In genomic region chr14:60686733-60687132, GRCm38 (mm10) we compare ENCODE assay signal across 12 mouse cellular contexts. TPM values are rescaled to one million over a fixed set of nuclear protein-coding genes. Genes with fewer than 3 reads are reported as not detected.
DNase-seq lines count a peak whose midpoint lies in the region; ATAC-seq and TF ChIP-seq lines count a peak whose summit lies in the region.
"Had no signal": no experiment of that assay in that cellular context is flagged by ENCODE, and none has a peak within 500 bp of the region (broad histone marks: within the 10 kb centered on the region; RNA-seq: fewer than 3 reads in every experiment).

No protein-coding gene starts in this region.

- H3K4me3 ChIP-seq in liver, embryonic 15.5 days (replicated peaks): no peak overlapping the region
- no peak overlapping the region for H3K4me3 ChIP-seq in liver, embryonic 11.5 days (ENCODE audit: low read depth, low read length)
- no peak overlapping the region for H3K4me3 ChIP-seq in forebrain, embryonic 11.5 days (ENCODE audit: low read depth, low read length)
- H3K4me3 ChIP-seq in hindbrain, embryonic 10.5 days: no peak overlapping the region
- no peak overlapping the region; the same call in 1 of the 2 replicates for H3K4me3 ChIP-seq in neural tube, embryonic 12.5 days
- H3K4me3 ChIP-seq in intestine, postnatal 0 days (ENCODE audit: low read depth, low read length): no peak overlapping the region
- H3K4me3 ChIP-seq: limb, embryonic 10.5 days; stomach, embryonic 15.5 days had no signal

- H3K4me1 ChIP-seq in liver, embryonic 15.5 days (replicated peaks): peaks cover 34% of the 10 kb centered on the region
- no peaks in the 10 kb centered on the region for H3K4me1 ChIP-seq in liver, embryonic 11.5 days (replicated peaks; ENCODE audit: control insufficient read depth, insufficient read depth, low read length)
- peaks cover 35% of the 10 kb centered on the region; the same call in 1 of the 2 replicates for H3K4me1 ChIP-seq in forebrain, embryonic 11.5 days (replicated peaks; ENCODE audit: control insufficient read depth, insufficient read depth, low read length)
- H3K4me1 ChIP-seq in hindbrain, embryonic 10.5 days (replicated peaks): peaks cover 74% of the 10 kb centered on the region
- peaks cover 47% of the 10 kb centered on the region for H3K4me1 ChIP-seq in neural tube, embryonic 12.5 days
- H3K4me1 ChIP-seq in intestine, postnatal 0 days (replicated peaks; ENCODE audit: control insufficient read depth, insufficient read depth, low read length): peaks cover 7% of the 10 kb centered on the region; the same call in 1 of the 2 replicates
- H3K4me1 ChIP-seq: stomach, embryonic 15.5 days had no signal

- 74% methylated on average over 11 of the region's 11 CpGs for WGBS in liver, embryonic 15.5 days (ENCODE audit: insufficient replicate concordance)
- WGBS in liver, embryonic 11.5 days: 84% methylated on average over 11 of the region's 11 CpGs
- WGBS in forebrain, embryonic 11.5 days: 80% methylated on average over 11 of the region's 11 CpGs
- 75% methylated on average over 11 of the region's 11 CpGs for WGBS in hindbrain, embryonic 10.5 days
- 48% methylated on average over 11 of the region's 11 CpGs for WGBS in neural tube, embryonic 12.5 days
- WGBS in intestine, postnatal 0 days: 88% methylated on average over 11 of the region's 11 CpGs

- peaks cover 7% of the 10 kb centered on the region for H3K36me3 ChIP-seq in liver, embryonic 15.5 days (replicated peaks)
- no peaks in the 10 kb centered on the region for H3K36me3 ChIP-seq in liver, embryonic 11.5 days (ENCODE audit: control insufficient read depth, insufficient read depth, low read length)
- H3K36me3 ChIP-seq in forebrain, embryonic 11.5 days (ENCODE audit: control insufficient read depth, insufficient read depth, low read length): no peaks in the 10 kb centered on the region; the same call in 1 of the 2 replicates
- H3K36me3 ChIP-seq in hindbrain, embryonic 10.5 days: peaks cover 12% of the 10 kb centered on the region
- H3K36me3 ChIP-seq in neural tube, embryonic 12.5 days: peaks cover 7% of the 10 kb centered on the region
- H3K36me3 ChIP-seq in intestine, postnatal 0 days (ENCODE audit: control insufficient read depth, insufficient read depth): peaks cover 8% of the 10 kb centered on the region; the same call in 1 of the 2 replicates
- H3K36me3 ChIP-seq: stomach, embryonic 15.5 days had no signal

- ATAC-seq in liver, embryonic 15.5 days (ENCODE audit: insufficient read depth): no peak
- no peak for ATAC-seq in liver, embryonic 11.5 days (replicated peaks; ENCODE audit: low FRiP score)
- no peak for ATAC-seq in forebrain, embryonic 11.5 days (replicated peaks; ENCODE audit: low FRiP score)
- peak; percentile 25; the same call in 1 of the 2 replicates for ATAC-seq in neural tube, embryonic 12.5 days (ENCODE audit: low FRiP score, low read depth)
- ATAC-seq in intestine, postnatal 0 days: no peak

- H3K9me3 ChIP-seq in liver, embryonic 15.5 days (replicated peaks): no peaks in the 10 kb centered on the region
- H3K9me3 ChIP-seq in liver, embryonic 11.5 days (ENCODE audit: control insufficient read depth, low read length): no peaks in the 10 kb centered on the region
- no peaks in the 10 kb centered on the region for H3K9me3 ChIP-seq in forebrain, embryonic 11.5 days (ENCODE audit: control insufficient read depth, low read length)
- no peaks in the 10 kb centered on the region for H3K9me3 ChIP-seq in hindbrain, embryonic 10.5 days
- no peaks in the 10 kb centered on the region for H3K9me3 ChIP-seq in neural tube, embryonic 12.5 days
- no peaks in the 10 kb centered on the region for H3K9me3 ChIP-seq in intestine, postnatal 0 days (ENCODE audit: control insufficient read depth)
- H3K9me3 ChIP-seq: limb, embryonic 10.5 days; stomach, embryonic 15.5 days had no signal

- TF ChIP-seq CTCF in intestine, postnatal 0 days (IDR thresholded peaks at IDR 0.05; ENCODE audit: low read depth): no peak

- H3K27ac ChIP-seq in liver, embryonic 15.5 days (replicated peaks): 0 out of 2 replicates have a peak overlapping the region, but pooled peaks have one; percentile 14
- H3K27ac ChIP-seq in liver, embryonic 11.5 days (ENCODE audit: low read depth, low read length): no peak overlapping the region
- H3K27ac ChIP-seq in forebrain, embryonic 11.5 days (ENCODE audit: low read depth, low read length): 0 out of 2 replicates have a peak overlapping the region, but pooled peaks have one; percentile 25
- peak overlapping the region; percentile 45 for H3K27ac ChIP-seq in hindbrain, embryonic 10.5 days
- H3K27ac ChIP-seq in neural tube, embryonic 12.5 days: no peak overlapping the region
- no peak overlapping the region for H3K27ac ChIP-seq in intestine, postnatal 0 days (ENCODE audit: low read depth, low read length)
- H3K27ac ChIP-seq: limb, embryonic 10.5 days; macrophage; stomach, embryonic 15.5 days had no signal

- H3K9ac ChIP-seq in liver, embryonic 15.5 days: no peak overlapping the region
- H3K9ac ChIP-seq in liver, embryonic 11.5 days (ENCODE audit: low read depth, low read length): no peak overlapping the region
- H3K9ac ChIP-seq in forebrain, embryonic 11.5 days (ENCODE audit: low read length): no peak overlapping the region
- no peak overlapping the region for H3K9ac ChIP-seq in neural tube, embryonic 12.5 days
- no peak overlapping the region for H3K9ac ChIP-seq in intestine, postnatal 0 days (ENCODE audit: low read depth, low read length)
- H3K9ac ChIP-seq: stomach, embryonic 15.5 days had no signal

- H3K4me2 ChIP-seq in liver, embryonic 15.5 days: no peak overlapping the region
- H3K4me2 ChIP-seq in liver, embryonic 11.5 days: no peak overlapping the region
- H3K4me2 ChIP-seq in forebrain, embryonic 11.5 days (ENCODE audit: low read depth, low read length, severe bottlenecking): no peak overlapping the region
- H3K4me2 ChIP-seq in neural tube, embryonic 12.5 days (replicated peaks): peak overlapping the region; percentile 46
- no peak overlapping the region for H3K4me2 ChIP-seq in intestine, postnatal 0 days (replicated peaks; ENCODE audit: low read depth)
- H3K4me2 ChIP-seq: stomach, embryonic 15.5 days had no signal

- no peak for DNase-seq in liver, embryonic 11.5 days (ENCODE audit: low spot score)
- DNase-seq in forebrain, embryonic 11.5 days (ENCODE audit: low spot score): no peak
- no peak for DNase-seq in hindbrain, embryonic 10.5 days (ENCODE audit: low spot score)
- DNase-seq in spleen, postnatal 14 days (ENCODE audit: low spot score in 2 of 2): no peak
- DNase-seq: cerebellum, adult 9-10 months; thymus, postnatal 4 days had no signal

- no peaks in the 10 kb centered on the region for H3K27me3 ChIP-seq in liver, embryonic 15.5 days
- H3K27me3 ChIP-seq in liver, embryonic 11.5 days (replicated peaks; ENCODE audit: control insufficient read depth, insufficient read depth, low read length): no peaks in the 10 kb centered on the region
- no peaks in the 10 kb centered on the region for H3K27me3 ChIP-seq in forebrain, embryonic 11.5 days (ENCODE audit: control insufficient read depth, insufficient read depth, low read length)
- no peaks in the 10 kb centered on the region for H3K27me3 ChIP-seq in hindbrain, embryonic 10.5 days (ENCODE audit: insufficient read depth, poor library complexity, severe bottlenecking)
- H3K27me3 ChIP-seq in neural tube, embryonic 12.5 days (replicated peaks): 0 out of 2 replicates have a peak, but pooled peaks cover 4% of the 10 kb centered on the region
- no peaks in the 10 kb centered on the region for H3K27me3 ChIP-seq in intestine, postnatal 0 days (replicated peaks; ENCODE audit: control insufficient read depth, insufficient read depth, low read length)
- H3K27me3 ChIP-seq: stomach, embryonic 15.5 days had no signal

RNA-seq across cellular contexts. Expression of gene Spata13, which starts 52.9 kb away (rescaled TPM):
- 18.2 and 21.3 TPM in 2 replicates for polyA plus RNA-seq in liver, embryonic 15.5 days (2015; fragmentation: Nextera tagmentation; extraction: Ambion mirVana)
- 14.0 and 16.1 TPM in 2 replicates for polyA plus RNA-seq in liver, embryonic 11.5 days (2014; fragmentation: Nextera tagmentation; extraction: Ambion mirVana)
- polyA plus RNA-seq in forebrain, embryonic 11.5 days (2014; fragmentation: Nextera tagmentation; extraction: Ambion mirVana): 136 and 137 TPM in 2 replicates
- 56.7 and 66.0 TPM in 2 replicates for polyA plus RNA-seq in hindbrain, embryonic 10.5 days (2016; fragmentation: Nextera tagmentation; extraction: Ambion mirVana)
- polyA plus RNA-seq in neural tube, embryonic 12.5 days (2016; fragmentation: Nextera tagmentation; extraction: Ambion mirVana): 51.0 and 58.2 TPM in 2 replicates
- 10.2 and 11.1 TPM in 2 replicates for polyA plus RNA-seq in intestine, postnatal 0 days (2015; fragmentation: Nextera tagmentation; extraction: Ambion mirVana)

Comparison
In these comparisons a context has a peak if more than half of its experiments do, and no peak if none do; other contexts are left out.
1. H3K27ac ChIP-seq: peak in liver, embryonic 15.5 days (single experiment), forebrain, embryonic 11.5 days (single experiment) and hindbrain, embryonic 10.5 days (single experiment); none in liver, embryonic 11.5 days (single experiment), neural tube, embryonic 12.5 days (single experiment) and intestine, postnatal 0 days (single experiment).